Mouse (Mus musculus): Measurements from ENCODE around the gene Gm13287. TPM values are rescaled to one million over a fixed set of nuclear protein-coding genes. Genes with fewer than 3 reads are reported as not detected.
"Not testable (repeated sequence)": the region's sequence is repeated elsewhere in the genome, so short reads cannot be mapped to it uniquely, and the experiment has no call there.

Gene Gm13287
- total and polyA plus RNA-seq, 2 experiments, result not detected

GRCm38 (mm10) chr4:88782335-88782734, 20.7 kb upstream of the Gm13287 start:
- under 1% methylated on average over 19 of the region's 31 CpGs for whole genome bisulfite sequencing
- not testable (repeated sequence) for H3K9ac ChIP-seq (ENCODE audit: low read depth, low read length); H3K4me3 ChIP-seq (ENCODE audit: insufficient read depth, low read depth, low read length); H3K36me3 ChIP-seq (ENCODE audit: control insufficient read depth, insufficient read depth, low read length); H3K79me2 ChIP-seq (ENCODE audit: control insufficient read depth, insufficient read depth, low read length); DNase-seq (ENCODE audit: extremely low read depth, low read depth, low spot score); H3K4me1 ChIP-seq (ENCODE audit: control insufficient read depth, insufficient read depth, low read length); H3K27me3 ChIP-seq (ENCODE audit: control insufficient read depth, insufficient read depth, low read length)
- H3K27ac ChIP-seq (replicated peaks; ENCODE audit: insufficient read depth, low read depth, low read length), result 0 out of 2 replicates have a peak overlapping the region, but pooled peaks have one; percentile 12

- not testable (repeated sequence) for H3K9ac ChIP-seq (ENCODE audit: low read depth, low read length); DNase-seq (ENCODE audit: extremely low read depth, low read depth, low spot score); H3K4me3 ChIP-seq (ENCODE audit: insufficient read depth, low read depth, low read length); H3K79me2 ChIP-seq (ENCODE audit: control insufficient read depth, insufficient read depth, low read length); H3K36me3 ChIP-seq (ENCODE audit: control insufficient read depth, insufficient read depth, low read length); H3K27ac ChIP-seq (replicated peaks; ENCODE audit: insufficient read depth, low read depth, low read length); H3K4me1 ChIP-seq (ENCODE audit: control insufficient read depth, insufficient read depth, low read length); H3K27me3 ChIP-seq (ENCODE audit: control insufficient read depth, insufficient read depth, low read length)
- WGBS, result no CpG with 5 or more reads among the region's 27 CpGs
These were observed 17.6 kb upstream of the Gm13287 start, which contains the start of gene Gm13276 for GRCm38 (mm10) chr4:88785409-88785808. TSS of gene Gm13276 (plus strand) at chr4:88785709.

- peak; percentile 53 for TF ChIP-seq CTCF (IDR thresholded peaks at IDR 0.05; ENCODE audit: low read depth, low read length)
- H3K27ac ChIP-seq (replicated peaks; ENCODE audit: insufficient read depth, low read depth, low read length); H3K36me3 ChIP-seq (ENCODE audit: control insufficient read depth, insufficient read depth, low read length); H3K27me3 ChIP-seq (ENCODE audit: control insufficient read depth, insufficient read depth, low read length); H3K4me3 ChIP-seq (ENCODE audit: insufficient read depth, low read depth, low read length); H3K4me1 ChIP-seq (ENCODE audit: control insufficient read depth, insufficient read depth, low read length); DNase-seq (ENCODE audit: extremely low read depth, low read depth, low spot score); H3K79me2 ChIP-seq (ENCODE audit: control insufficient read depth, insufficient read depth, low read length); H3K9ac ChIP-seq (ENCODE audit: low read depth, low read length): not testable (repeated sequence)
- WGBS, result 0% methylated on average over 4 of the region's 28 CpGs
These were observed 14.7 kb upstream of the Gm13287 start, which contains the start of gene Gm13277 for GRCm38 (mm10) chr4:88788402-88788801. TSS of gene Gm13277 (plus strand) at chr4:88788632.

- not testable (repeated sequence) for H3K27ac ChIP-seq (replicated peaks; ENCODE audit: insufficient read depth, low read depth, low read length); DNase-seq (ENCODE audit: extremely low read depth, low read depth, low spot score); H3K9ac ChIP-seq (ENCODE audit: low read depth, low read length); H3K27me3 ChIP-seq (ENCODE audit: control insufficient read depth, insufficient read depth, low read length); H3K79me2 ChIP-seq (ENCODE audit: control insufficient read depth, insufficient read depth, low read length); H3K4me3 ChIP-seq (ENCODE audit: insufficient read depth, low read depth, low read length); H3K4me1 ChIP-seq (ENCODE audit: control insufficient read depth, insufficient read depth, low read length); H3K36me3 ChIP-seq (ENCODE audit: control insufficient read depth, insufficient read depth, low read length)
- WGBS, result no CpG with 5 or more reads among the region's 28 CpGs
These were observed 11.8 kb upstream of the Gm13287 start, which contains the start of gene Gm13278 for GRCm38 (mm10) chr4:88791250-88791649. TSS of gene Gm13278 (plus strand) at chr4:88791550.

GRCm38 (mm10) chr4:88793936-88794675, 8.9 kb upstream of the Gm13287 start, which contains the start of gene Gm13275:
TSS of gene Gm13275 (plus strand) at chr4:88794487.
- H3K9ac ChIP-seq (ENCODE audit: low read depth, low read length); H3K27ac ChIP-seq (replicated peaks; ENCODE audit: insufficient read depth, low read depth, low read length); H3K4me1 ChIP-seq (ENCODE audit: control insufficient read depth, insufficient read depth, low read length); H3K36me3 ChIP-seq (ENCODE audit: control insufficient read depth, insufficient read depth, low read length); DNase-seq (ENCODE audit: extremely low read depth, low read depth, low spot score); H3K27me3 ChIP-seq (ENCODE audit: control insufficient read depth, insufficient read depth, low read length); H3K4me3 ChIP-seq (ENCODE audit: insufficient read depth, low read depth, low read length); H3K79me2 ChIP-seq (ENCODE audit: control insufficient read depth, insufficient read depth, low read length): not testable (repeated sequence)
- under 1% methylated on average over 19 of the region's 52 CpGs for WGBS

- not testable (repeated sequence) for H3K27ac ChIP-seq (replicated peaks; ENCODE audit: insufficient read depth, low read depth, low read length)
- WGBS, result no CpG with 5 or more reads among the region's 28 CpGs
These were observed 6.0 kb upstream of the Gm13287 start, which contains the start of gene Gm13279 for GRCm38 (mm10) chr4:88797097-88797496. TSS of gene Gm13279 (plus strand) at chr4:88797397.

GRCm38 (mm10) chr4:88799365-88799764, 3.7 kb upstream of the Gm13287 start, which contains the start of gene Gm13285:
TSS of gene Gm13285 (plus strand) at chr4:88799665.
- not testable (repeated sequence) for H3K79me2 ChIP-seq (ENCODE audit: control insufficient read depth, insufficient read depth, low read length); H3K4me1 ChIP-seq (ENCODE audit: control insufficient read depth, insufficient read depth, low read length); H3K9ac ChIP-seq (ENCODE audit: low read depth, low read length); H3K27ac ChIP-seq (replicated peaks; ENCODE audit: insufficient read depth, low read depth, low read length); H3K36me3 ChIP-seq (ENCODE audit: control insufficient read depth, insufficient read depth, low read length); DNase-seq (ENCODE audit: extremely low read depth, low read depth, low spot score); H3K27me3 ChIP-seq (ENCODE audit: control insufficient read depth, insufficient read depth, low read length); H3K4me3 ChIP-seq (ENCODE audit: insufficient read depth, low read depth, low read length)
- 12% methylated on average over 6 of the region's 7 CpGs for WGBS

More at GRCm38 (mm10) chr4:88797097-88797496, 6.0 kb upstream of the Gm13287 start, which contains the start of gene Gm13279:
- H3K36me3 ChIP-seq (ENCODE audit: control insufficient read depth, insufficient read depth, low read length); H3K27me3 ChIP-seq (ENCODE audit: control insufficient read depth, insufficient read depth, low read length); H3K79me2 ChIP-seq (ENCODE audit: control insufficient read depth, insufficient read depth, low read length); H3K4me1 ChIP-seq (ENCODE audit: control insufficient read depth, insufficient read depth, low read length); DNase-seq (ENCODE audit: extremely low read depth, low read depth, low spot score); H3K4me3 ChIP-seq (ENCODE audit: insufficient read depth, low read depth, low read length); H3K9ac ChIP-seq (ENCODE audit: low read depth, low read length): not testable (repeated sequence)

GRCm38 (mm10) chr4:88805231-88805630, 2.2 kb downstream of the Gm13287 start, which contains the start of gene Gm13288:
TSS of gene Gm13288 (plus strand) at chr4:88805531.
- no CpG with 5 or more reads among the region's 8 CpGs for WGBS
- peak within 1 kb of the TSS; percentile 6; the same call in 1 of the 2 replicates for H3K4me3 ChIP-seq (ENCODE audit: insufficient read depth, low read depth, low read length)
- not testable (repeated sequence) for H3K4me1 ChIP-seq (ENCODE audit: control insufficient read depth, insufficient read depth, low read length); H3K79me2 ChIP-seq (ENCODE audit: control insufficient read depth, insufficient read depth, low read length); H3K27ac ChIP-seq (replicated peaks; ENCODE audit: insufficient read depth, low read depth, low read length); DNase-seq (ENCODE audit: extremely low read depth, low read depth, low spot score); H3K27me3 ChIP-seq (ENCODE audit: control insufficient read depth, insufficient read depth, low read length); H3K36me3 ChIP-seq (ENCODE audit: control insufficient read depth, insufficient read depth, low read length); H3K9ac ChIP-seq (ENCODE audit: low read depth, low read length)

GRCm38 (mm10) chr4:88805761-88806160, 2.7 kb downstream of the Gm13287 start:
- not testable (repeated sequence) for H3K36me3 ChIP-seq (ENCODE audit: control insufficient read depth, insufficient read depth, low read length); H3K27ac ChIP-seq (replicated peaks; ENCODE audit: insufficient read depth, low read depth, low read length); H3K27me3 ChIP-seq (ENCODE audit: control insufficient read depth, insufficient read depth, low read length); H3K4me1 ChIP-seq (ENCODE audit: control insufficient read depth, insufficient read depth, low read length); H3K9ac ChIP-seq (ENCODE audit: low read depth, low read length); DNase-seq (ENCODE audit: extremely low read depth, low read depth, low spot score); H3K79me2 ChIP-seq (ENCODE audit: control insufficient read depth, insufficient read depth, low read length)
- WGBS, result 0% methylated on average over 3 of the region's 34 CpGs
- peak overlapping the region; percentile 6; the same call in 1 of the 2 replicates for H3K4me3 ChIP-seq (ENCODE audit: insufficient read depth, low read depth, low read length)
